Mouse (Mus musculus) gastrocnemius, postnatal 36 days (tissue): ENCODE data around the gene Mcrip1. TPM values are rescaled to one million over a fixed set of nuclear protein-coding genes. Genes with fewer than 3 reads are reported as not detected.

ENCODE experiments used
- DNase-seq, 2 experiments: peaks; one replicate each; pipeline ENCODE4 v3.0.0; 2022
- intact Hi-C: fragments of 180-260 bp; cut with DNase I; formaldehyde crosslinking; loops from one replicate; pipeline ENCODE4 v1.15.1; 2025
- total RNA-seq, 2 experiments: library from RNA; stranded (reverse); gene quantifications; 2 replicates each; pipeline ENCODE4 v1.2.3; 2021

Gene Mcrip1
- total RNA-seq, 2 experiments from 2014 or later, result 19.9 to 23.8 TPM

DNA sequence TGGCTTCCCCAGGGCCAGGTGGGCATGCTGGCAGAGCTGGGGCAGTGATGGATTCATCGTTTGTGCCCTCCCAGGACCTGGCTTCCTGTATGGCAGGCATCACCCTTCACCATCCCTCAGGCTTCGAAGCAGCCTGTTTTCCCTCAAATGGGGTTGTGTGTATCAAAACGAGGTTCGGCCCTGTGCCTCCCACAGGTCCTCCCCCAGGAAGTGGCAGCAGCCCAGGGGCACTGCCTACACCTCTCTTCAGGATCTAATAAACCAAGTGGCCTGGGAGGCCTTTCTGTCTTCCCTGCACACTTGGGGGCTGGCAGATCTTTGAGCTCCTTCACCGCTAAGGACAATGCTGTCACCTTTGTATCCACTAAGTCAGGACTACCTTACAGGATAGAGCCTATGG is 50.6 kb downstream of the Mcrip1 start:
- intact Hi-C loops, result loop anchor here (10.0 kb wide), 1 partner anchor 286 kb away; the partner anchor contains the start of genes Gps1 and Rfng
- no peak for DNase-seq

DNA sequence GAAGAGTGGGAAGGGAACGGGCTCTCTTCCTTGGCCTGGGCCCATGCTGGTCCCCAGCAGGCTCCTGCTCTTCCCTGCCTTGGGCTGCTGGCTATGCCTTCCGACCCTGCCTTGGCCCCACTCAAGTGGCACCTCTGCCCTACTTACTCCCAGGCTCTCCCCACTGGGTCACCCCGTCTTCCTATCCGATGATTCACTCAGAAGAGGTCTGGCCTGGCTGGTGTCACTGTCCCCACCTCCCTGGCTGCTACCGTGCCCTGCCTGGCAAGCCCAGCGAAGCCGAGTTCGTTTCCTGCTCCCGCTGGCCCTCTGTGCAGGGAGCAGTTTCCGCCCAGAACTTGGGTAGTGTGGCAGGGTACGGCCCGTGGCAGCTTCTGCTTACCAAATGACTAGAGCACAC is 51.3 kb downstream of the Mcrip1 start:
- no peak for DNase-seq

DNA sequence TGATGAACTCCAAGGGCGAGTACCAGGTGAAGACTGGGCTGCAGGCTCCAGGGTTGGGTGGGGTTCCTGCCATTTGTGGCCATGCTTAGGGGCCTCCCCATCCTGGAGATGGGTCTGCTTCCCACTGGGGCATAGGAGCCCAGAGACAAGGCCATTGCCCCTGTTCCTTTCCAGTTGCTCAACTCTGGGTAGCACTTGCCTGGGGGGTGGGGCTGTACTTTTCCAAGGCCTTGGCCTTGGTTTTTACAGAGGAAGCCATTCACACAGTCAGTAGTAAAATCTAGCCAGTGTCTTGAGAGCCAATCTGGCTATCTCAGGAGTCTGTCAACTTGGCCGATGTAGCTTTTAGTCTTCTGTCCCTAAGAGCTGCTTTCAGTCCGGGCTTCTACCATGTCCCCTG is 52.1 kb downstream of the Mcrip1 start:
- intact Hi-C loops, result loop anchor here (10.0 kb wide), 1 partner anchor 287 kb away; the partner anchor contains the start of genes Gps1 and Rfng
- no peak for DNase-seq

More for the DNA sequence above, 51.3 kb downstream of the Mcrip1 start:
- intact Hi-C loops, result loop anchor here (10.0 kb wide), 1 partner anchor 287 kb away; the partner anchor contains the start of genes Gps1 and Rfng

GRCm38 (mm10) chr11:120493911-120494310 is 55.6 kb downstream of the Mcrip1 start:
- no peak for DNase-seq
- intact Hi-C loops, result loop anchor here (5.0 to 10.0 kb wide), 2 partner anchors 118 to 291 kb away; partner anchors contain the start of genes Gps1 and Rfng

DNA sequence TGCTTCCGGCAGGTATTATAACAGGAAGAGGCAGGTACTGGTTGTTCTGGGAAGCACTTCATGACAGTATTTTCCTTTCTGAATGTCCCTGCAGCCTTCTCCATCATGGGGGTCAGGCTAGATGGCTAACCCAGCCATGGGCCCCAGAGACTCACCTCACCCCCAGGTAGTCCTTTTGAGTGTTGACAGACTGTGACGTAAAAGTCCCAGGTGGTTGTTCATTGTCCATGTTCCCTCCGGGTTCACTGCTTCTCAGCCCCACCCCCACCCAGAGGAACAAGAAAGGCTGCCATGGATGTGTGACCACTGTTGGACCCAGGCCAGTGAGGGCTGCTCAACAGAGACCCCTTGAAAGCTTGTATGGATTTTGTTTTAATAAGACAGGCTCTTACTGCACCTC is 56.2 kb downstream of the Mcrip1 start:
- DNase-seq, result no peak
- intact Hi-C loops, result loop anchor here (5.0 to 10.0 kb wide), 2 partner anchors 119 to 291 kb away; partner anchors contain the start of genes Gps1 and Rfng

Other genes starting within 250 kb of the Mcrip1 start
- 100 to 1,000 TPM; 186 to 222 TPM for gene Actg1, start 201.2 kb downstream of the Mcrip1 start, total RNA-seq
- gene Fscn2, start 188.2 kb downstream of the Mcrip1 start, total RNA-seq, result under 1 TPM; 0.31 to 0.37 TPM
- gene Faap100, start 171.0 kb downstream of the Mcrip1 start, total RNA-seq, result 10 to 100 TPM; 21.7 to 22.9 TPM
- gene Nploc4, start 112.0 kb downstream of the Mcrip1 start, total RNA-seq, result 10 to 100 TPM; 67.6 to 71.0 TPM
- under 1 TPM in 1 of 2 experiments, not detected in 1; 0.69 TPM for gene Tspan10, start 107.1 kb downstream of the Mcrip1 start, total RNA-seq
- gene Pde6g, start 96.2 kb downstream of the Mcrip1 start, total RNA-seq, result under 1 TPM in 1 of 2 experiments, not detected in 1; 0.89 TPM
- 10 to 100 TPM; 21.4 to 25.6 TPM for gene Oxld1, start 91.7 kb downstream of the Mcrip1 start, total RNA-seq
- 1 to 10 TPM; 4.1 to 6.2 TPM for gene Ccdc137, start 91.6 kb downstream of the Mcrip1 start, total RNA-seq
- 1 to 10 TPM; 4.8 to 6.3 TPM for gene Arl16, start 82.1 kb downstream of the Mcrip1 start, total RNA-seq
- gene Mrpl12, start 65.1 kb downstream of the Mcrip1 start, total RNA-seq, result 100 to 1,000 TPM; 142 to 144 TPM
- gene Slc25a10, start 57.9 kb downstream of the Mcrip1 start, total RNA-seq, result 1 to 10 TPM; 3.7 to 4.5 TPM
- under 1 TPM; 0.18 to 0.25 TPM for gene Gcgr, start 19.0 kb downstream of the Mcrip1 start, total RNA-seq
- gene Ppp1r27, start 1.4 kb upstream of the Mcrip1 start, total RNA-seq, result 100 to 1,000 TPM; 153 to 173 TPM
- 100 to 1,000 TPM; 174 to 203 TPM for gene P4hb, start 23.5 kb upstream of the Mcrip1 start, total RNA-seq
- gene Arhgdia, start 31.9 kb upstream of the Mcrip1 start, total RNA-seq, result 10 to 100 TPM; 73.1 to 77.1 TPM
- gene Alyref, start 48.6 kb upstream of the Mcrip1 start, total RNA-seq, result 10 to 100 TPM; 36.1 to 41.5 TPM
- 10 to 100 TPM; 44.0 to 50.5 TPM for gene Anapc11, start 48.7 kb upstream of the Mcrip1 start, total RNA-seq
- gene Npb, start 58.8 kb upstream of the Mcrip1 start, total RNA-seq, result not detected
- 10 to 100 TPM; 26.7 to 33.5 TPM for gene Pcyt2, start 68.2 kb upstream of the Mcrip1 start, total RNA-seq
- 1 to 10 TPM; 4.5 TPM for gene Sirt7, start 75.5 kb upstream of the Mcrip1 start, total RNA-seq
- gene Mafg, start 83.9 kb upstream of the Mcrip1 start, total RNA-seq, result 10 to 100 TPM; 48.3 to 53.7 TPM
- gene Pycr1, start 94.0 kb upstream of the Mcrip1 start, total RNA-seq, result 1 to 10 TPM; 3.2 to 5.8 TPM
- 100 to 1,000 TPM; 129 to 137 TPM for gene Myadml2, start 98.4 kb upstream of the Mcrip1 start, total RNA-seq
- gene Notum, start 111.4 kb upstream of the Mcrip1 start, total RNA-seq, result not detected
- 10 to 100 TPM; 24.4 to 34.0 TPM for gene Aspscr1, start 123.2 kb upstream of the Mcrip1 start, total RNA-seq
- gene Cenpx, start 164.0 kb upstream of the Mcrip1 start, total RNA-seq, result 10 to 100 TPM; 23.2 to 27.0 TPM
- gene Lrrc45, start 164.2 kb upstream of the Mcrip1 start, total RNA-seq, result 1 to 10 TPM; 3.7 to 4.1 TPM
- under 1 TPM; 0.84 to 0.92 TPM for gene Rac3, start 171.7 kb upstream of the Mcrip1 start, total RNA-seq
- 1 to 10 TPM; 4.5 to 9.2 TPM for gene Dcxr, start 177.6 kb upstream of the Mcrip1 start, total RNA-seq
- gene Cbr2, start 182.4 kb upstream of the Mcrip1 start, total RNA-seq, result 10 to 100 TPM in 1 of 2 experiments, 1 to 10 TPM in 1; 9.2 to 15.8 TPM
- 10 to 100 TPM; 29.5 to 31.9 TPM for gene Hmga1b, start 213.1 kb upstream of the Mcrip1 start, total RNA-seq
- gene Rfng, start 234.5 kb upstream of the Mcrip1 start, total RNA-seq, result 1 to 10 TPM; 9.9 to 10.0 TPM
- gene Gps1, start 234.5 kb upstream of the Mcrip1 start, total RNA-seq, result 10 to 100 TPM; 52.6 to 52.7 TPM
- 10 to 100 TPM; 31.3 to 32.9 TPM for gene Dus1l, start 246.7 kb upstream of the Mcrip1 start, total RNA-seq